8 mouse cellular contexts compared by ENCODE assay signal in the genomic region with DNA sequence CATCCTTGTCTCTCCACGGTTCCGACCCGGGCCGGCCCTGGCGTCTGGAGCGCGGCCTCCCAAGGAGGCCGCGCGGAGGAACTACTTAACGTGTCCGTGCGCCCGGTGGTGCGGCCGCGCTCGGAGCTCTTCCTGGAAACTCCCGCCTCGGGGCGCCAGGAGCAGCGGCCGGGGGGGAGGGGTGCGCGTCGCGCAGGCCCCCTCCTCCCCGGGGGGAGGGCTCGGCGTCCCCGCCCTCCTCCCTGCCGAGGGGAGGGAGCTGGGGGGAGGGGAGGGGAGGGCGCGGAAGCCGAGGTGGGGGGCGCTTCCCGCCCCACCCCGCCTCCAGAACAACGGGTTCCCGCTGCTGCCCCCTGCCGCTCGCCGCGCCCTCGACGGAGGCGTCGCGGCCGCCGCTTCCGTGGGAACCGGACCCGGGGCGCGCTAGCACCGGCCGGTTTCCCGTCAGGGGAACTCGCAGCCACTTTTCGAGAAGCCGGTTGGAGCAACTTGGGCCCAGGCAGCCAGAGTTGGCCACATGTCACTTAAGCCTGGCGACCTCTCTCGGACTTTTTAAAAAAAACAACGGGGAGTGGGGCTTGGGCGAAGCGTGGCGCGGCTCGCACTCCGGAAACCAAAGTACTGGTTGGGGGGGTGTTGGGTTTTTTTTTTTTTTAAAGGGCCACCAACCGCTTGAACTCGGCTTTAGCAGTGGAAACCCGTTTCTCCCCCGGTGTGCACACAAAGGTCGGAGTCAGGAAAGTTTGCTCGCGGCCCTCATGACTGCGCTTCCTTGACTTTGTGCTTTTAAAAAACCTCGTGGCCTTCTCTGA. TPM values are rescaled to one million over a fixed set of nuclear protein-coding genes. Genes with fewer than 3 reads are reported as not detected.
DNase-seq lines count a peak whose midpoint lies in the region; ATAC-seq lines count a peak whose summit lies in the region.

No protein-coding gene starts in this region.

- peak overlapping the region; percentile 78 for H3K9ac ChIP-seq in hindbrain, embryonic 15.5 days

- WGBS in hindbrain, embryonic 15.5 days: under 1% methylated on average over 59 of the region's 80 CpGs

- no peaks in the 10 kb centered on the region for H3K36me3 ChIP-seq in hindbrain, embryonic 15.5 days

- H3K27me3 ChIP-seq in hindbrain, embryonic 15.5 days: 0 out of 2 replicates have a peak, but pooled peaks cover 3% of the 10 kb centered on the region

- H3K27ac ChIP-seq in hindbrain, embryonic 15.5 days (replicated peaks): peak overlapping the region; percentile 99

- peaks cover 23% of the 10 kb centered on the region for H3K4me1 ChIP-seq in hindbrain, embryonic 15.5 days (replicated peaks)

- ATAC-seq in hindbrain, embryonic 15.5 days (ENCODE audit: low FRiP score, low read depth): peak; percentile 58; the same call in 1 of the 2 replicates

- peak; percentile 88 for DNase-seq in T-cell, adult 2 months (ENCODE audit: low spot score)
- DNase-seq in cerebellum, postnatal 4 days (ENCODE audit: low spot score in 2 of 2): peak; percentile 29 to 84
- peak; percentile 83 for DNase-seq in gastrocnemius, adult 18-20 months (ENCODE audit: low spot score)
- peak; percentile 67 for DNase-seq in left cerebral cortex, adult 11 months (ENCODE audit: low spot score)
- DNase-seq in lung, postnatal 36 days: peak; percentile 90
- DNase-seq in retina, embryonic 14.5 days (ENCODE audit: low spot score): peak; percentile 92
- peak; percentile 93 to 95 for DNase-seq in thymus, postnatal 36 days

- H3K4me3 ChIP-seq in hindbrain, embryonic 15.5 days: peak overlapping the region; percentile 66

- peak overlapping the region; percentile 67 for H3K4me2 ChIP-seq in hindbrain, embryonic 15.5 days

- no peaks in the 10 kb centered on the region for H3K9me3 ChIP-seq in hindbrain, embryonic 15.5 days

RNA-seq across cellular contexts. Expression of gene Arid1a, which starts 57.6 kb away (rescaled TPM):
- total RNA-seq in gastrocnemius, adult 18-20 months (2021): 10 to 100 TPM; 22.4 to 26.6 TPM
- 30.0 and 31.2 TPM in 2 replicates for polyA plus RNA-seq in hindbrain, embryonic 15.5 days (2015; fragmentation: Nextera tagmentation; extraction: Ambion mirVana)

Comparison
In these comparisons a context has a peak if more than half of its experiments do, and no peak if none do; other contexts are left out.
1. Peak in every context shown above with its lines: DNase-seq, ATAC-seq, H3K4me3 ChIP-seq and H3K27ac ChIP-seq.